Mouse (Mus musculus) embryonic fibroblast, embryonic 13.5 days (primary cell): ENCODE data around the gene Rubcnl. TPM values are rescaled to one million over a fixed set of nuclear protein-coding genes. Genes with fewer than 3 reads are reported as not detected.

Experiments used
- H3K27ac ChIP-seq: 2 replicates; pipeline ENCODE4 v1.5.1; 2012; ENCODE audit warnings: low read length, control low read depth, inconsistent platforms; ENCODE audit not compliant: insufficient read depth
- H3K4me1 ChIP-seq: 2 replicates; pipeline ENCODE4 v1.6.1; 2011; ENCODE audit warnings: low read length; ENCODE audit not compliant: control insufficient read depth, insufficient read depth
- H3K4me3 ChIP-seq: 2 replicates; pipeline ENCODE4 v1.5.1; 2011; ENCODE audit warnings: mild to moderate bottlenecking, control low read depth, low read length; ENCODE audit not compliant: insufficient read depth
- CTCF ChIP-seq: IDR thresholded peaks from 2 replicates; pipeline ENCODE4 v1.5.1; 2011; ENCODE audit warnings: mild to moderate bottlenecking, control low read depth, low read length, moderate library complexity, borderline replicate concordance; ENCODE audit not compliant: insufficient read depth
- POLR2A ChIP-seq: IDR thresholded peaks from 2 replicates; pipeline ENCODE4 v1.6.1; 2011; ENCODE audit warnings: low read depth, mild to moderate bottlenecking, control low read depth, low read length, moderate library complexity
- polyA plus RNA-seq: library from polyadenylated mRNA; stranded (reverse); fragments of >200 nt; gene quantifications from 2 replicates; pipeline ENCODE4 v1.2.4, GENCODE M21; 2011; ENCODE audit warnings: low read depth; ENCODE audit not compliant: missing spikeins, insufficient read length

Gene Rubcnl
- polyA plus RNA-seq, 1 experiment: 0.54 TPM

DNA sequence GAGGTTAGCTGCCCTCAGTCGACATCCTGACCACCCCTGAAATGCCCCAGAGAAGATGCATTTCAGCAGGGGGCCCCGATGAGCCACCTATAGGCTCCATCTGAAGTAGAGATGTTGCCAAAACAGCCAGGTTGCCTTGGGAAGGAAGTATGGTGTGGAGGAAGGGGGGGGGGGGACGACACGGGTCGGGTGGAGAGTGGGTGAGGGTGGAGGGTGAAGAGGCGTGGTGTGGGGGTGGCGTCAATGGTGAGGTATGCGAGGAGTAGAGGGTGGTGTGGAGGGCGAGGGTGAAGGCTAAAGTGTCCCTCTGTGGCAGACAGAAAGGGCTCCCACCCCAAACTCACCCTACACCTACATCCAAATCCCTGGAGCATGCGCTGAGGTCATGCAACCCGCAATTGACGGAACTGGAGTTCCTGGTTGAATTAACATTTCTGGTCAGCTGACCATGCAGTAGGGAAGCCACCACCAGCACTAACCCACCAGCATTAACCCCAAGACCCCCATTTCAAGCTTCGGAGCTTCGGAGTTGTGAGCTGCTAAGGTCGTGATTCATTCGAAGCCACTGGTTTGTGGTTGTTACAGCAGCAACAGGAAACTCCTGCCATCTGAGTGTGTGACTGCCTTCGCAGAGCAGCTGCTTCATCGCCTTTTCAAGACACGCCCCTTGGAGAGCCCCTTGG lies 52.7 kb downstream of the Rubcnl start:
- no peak overlapping the region for H3K4me3 ChIP-seq
- TF ChIP-seq CTCF (no peak), POLR2A (no peak)
- no peaks in the 10 kb centered on the region for H3K4me1 ChIP-seq
- H3K27ac ChIP-seq: no peak overlapping the region

DNA sequence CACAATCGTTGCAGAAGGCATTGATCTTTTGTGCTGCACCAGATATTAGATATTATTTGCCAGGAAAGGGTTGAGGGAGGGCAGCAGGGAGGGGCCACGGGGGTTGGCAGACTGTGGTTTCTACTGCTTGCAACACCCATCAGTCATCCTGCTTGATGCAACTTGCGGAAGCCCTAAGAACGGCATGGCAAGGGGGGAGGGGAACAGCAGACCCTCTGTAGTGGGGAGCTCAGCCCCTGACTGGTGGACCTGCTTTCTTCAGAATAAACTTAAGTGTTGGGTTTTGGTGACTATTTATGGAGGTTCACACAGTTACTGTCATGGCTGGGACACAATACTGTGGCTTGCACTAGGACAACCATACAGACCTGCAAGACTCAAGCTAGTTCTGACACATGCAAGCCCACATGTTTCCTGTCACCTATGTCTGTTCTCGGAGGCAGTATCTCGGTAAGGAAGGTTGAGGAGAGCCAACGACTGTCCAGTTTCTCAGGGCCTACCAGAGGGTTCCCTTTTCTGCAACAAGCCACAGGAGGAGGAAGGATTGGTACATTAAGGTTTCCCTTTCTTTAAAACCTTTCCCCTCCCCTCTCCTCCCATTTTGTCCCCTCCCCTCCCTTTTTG lies 53.6 kb downstream of the Rubcnl start:
- Histone ChIP-seq H3K4me1 (no peaks in the 10 kb centered on the region), H3K27ac (no peak overlapping the region), H3K4me3 (no peak overlapping the region)
- TF ChIP-seq CTCF: no peak

DNA sequence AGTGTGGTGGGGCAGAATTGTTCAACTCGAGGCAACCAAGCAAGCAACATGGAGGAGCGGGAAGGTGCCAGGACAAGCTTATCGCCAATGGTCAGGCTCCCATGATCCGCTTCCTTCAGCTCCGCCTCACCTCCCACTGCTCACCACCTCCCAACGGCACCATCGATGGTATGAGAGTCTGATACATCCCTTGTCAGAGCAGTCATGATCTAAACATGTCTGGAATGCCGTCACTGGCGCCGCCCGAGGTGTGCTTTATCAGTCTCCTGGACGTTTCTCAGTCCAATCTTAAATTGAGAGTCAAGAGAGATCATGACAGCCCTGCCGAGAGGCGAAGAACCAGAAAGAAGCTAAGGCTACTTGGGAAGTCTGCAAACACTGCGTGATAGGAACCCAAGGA lies 55.3 kb downstream of the Rubcnl start:
- no peaks in the 10 kb centered on the region for H3K4me1 ChIP-seq
- TF ChIP-seq POLR2A: no peak

DNA sequence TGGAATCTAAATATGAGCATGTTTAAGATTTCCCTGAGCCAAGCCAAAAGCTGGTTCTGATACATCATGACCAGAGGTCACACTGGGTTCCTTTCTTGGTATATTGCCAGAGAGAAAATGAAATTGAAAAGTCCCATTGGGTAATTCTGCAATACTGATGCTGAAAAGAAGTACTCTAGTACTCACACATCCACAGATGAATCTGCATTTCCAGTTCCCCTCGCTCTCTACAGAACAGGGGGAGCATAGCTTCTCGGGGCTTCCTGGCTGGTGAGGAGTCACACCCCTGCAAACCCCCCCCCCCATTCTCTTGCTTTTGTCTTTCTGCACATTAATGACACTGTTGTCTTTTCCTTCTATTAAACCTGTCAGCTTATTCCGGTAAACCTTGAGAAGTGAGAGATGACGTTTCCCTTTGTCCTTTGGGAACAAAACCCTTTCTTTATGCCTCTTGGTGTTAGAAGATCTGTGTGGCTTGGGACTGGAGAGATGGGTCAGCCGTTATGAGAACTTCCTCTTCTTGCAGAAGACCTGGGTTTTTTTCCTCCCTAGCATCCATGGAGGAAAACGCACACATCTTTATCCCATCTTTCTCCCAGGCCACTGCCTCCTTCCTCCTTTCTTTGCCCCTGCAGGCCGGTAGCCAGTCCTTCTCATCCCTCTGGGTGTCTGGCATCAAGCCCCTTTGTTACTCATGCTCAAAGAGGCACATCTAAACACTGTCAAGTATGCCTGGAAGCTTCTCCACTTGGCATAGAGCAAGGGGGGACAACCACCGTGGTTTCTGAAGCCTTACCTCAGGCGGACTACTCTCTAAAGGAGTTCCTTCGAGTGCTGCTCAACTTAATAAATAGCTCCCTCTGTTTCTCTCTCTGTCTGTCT lies 59.7 kb downstream of the Rubcnl start:
- Histone ChIP-seq H3K27ac (no peak overlapping the region), H3K4me1 (no peaks in the 10 kb centered on the region), H3K4me3 (no peak overlapping the region)
- TF ChIP-seq CTCF (no peak), POLR2A (no peak)

More for the DNA sequence above, 55.3 kb downstream of the Rubcnl start:
- Histone ChIP-seq H3K4me3 (no peak overlapping the region), H3K27ac (no peak overlapping the region)

DNA sequence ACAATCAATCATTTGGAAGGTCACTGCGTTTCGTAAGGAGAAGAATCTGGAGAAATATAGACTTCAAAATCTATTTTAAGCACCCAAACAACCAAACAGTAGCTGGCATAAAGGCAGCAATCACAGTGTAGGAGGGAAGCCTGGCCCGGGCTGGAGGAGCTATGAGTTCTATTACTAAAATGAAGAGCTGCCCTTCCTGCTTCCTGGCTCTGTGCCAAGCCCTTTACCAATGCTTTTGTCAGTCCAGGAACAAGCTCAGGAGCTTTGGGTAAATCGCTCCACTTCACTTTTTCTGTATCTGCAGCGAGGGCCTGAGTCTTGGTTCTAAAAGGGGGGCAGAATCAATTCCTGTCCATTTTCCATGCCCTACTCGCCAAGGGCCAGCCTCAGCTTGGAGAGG lies 62.1 kb downstream of the Rubcnl start:
- H3K4me1 ChIP-seq: no peaks in the 10 kb centered on the region
- TF ChIP-seq CTCF: no peak
- no peak for TF ChIP-seq POLR2A
- no peak overlapping the region for H3K4me3 ChIP-seq
- no peak overlapping the region for H3K27ac ChIP-seq

Other genes with a start within 250 kb of the Rubcnl start
- 13.3 and 13.4 TPM in 2 replicates for gene Lrch1, start 68.2 kb upstream of the Rubcnl start, polyA plus RNA-seq
- gene Lrrc63, start 114.9 kb downstream of the Rubcnl start, polyA plus RNA-seq: not detected in 2 replicates
- 1.0 and 8.6 TPM in 2 replicates for gene Lcp1, start 115.1 kb downstream of the Rubcnl start, polyA plus RNA-seq
- gene Cpb2, start 226.3 kb downstream of the Rubcnl start, polyA plus RNA-seq: not detected in 2 replicates